Mouse (Mus musculus): Measurements from ENCODE around the gene Irs1.

- no peak for TF ChIP-seq POLR2A (IDR thresholded peaks at IDR 0.05; ENCODE audit: extremely low read depth, insufficient read depth, low read length)
- no peak for TF ChIP-seq CTCF (IDR thresholded peaks at IDR 0.05; ENCODE audit: low read depth, low read length)
Observed at GRCm38 (mm10) chr1:82298586-82298985, 7.4 kb upstream of the Irs1 start.
